Mouse (Mus musculus): ENCODE measurements around the gene Hnrnpa1. TPM values are rescaled to one million over a fixed set of nuclear protein-coding genes. Genes with fewer than 3 reads are reported as not detected.
"Not testable (repeated sequence)": the region's sequence is repeated elsewhere in the genome, so short reads cannot be mapped to it uniquely, and the experiment has no call there.

The Hnrnpa1 gene
- polyA plus RNA-seq, 1 experiment from 2014 or later = 635 TPM

GRCm38 (mm10) chr15:103237295-103237694 is 2.9 kb upstream of the Hnrnpa1 start:
- Histone ChIP-seq H3K27me3 (ENCODE audit: control insufficient read depth, insufficient read depth, low read length) (no peaks in the 10 kb centered on the region), H3K4me2 (ENCODE audit: low read depth, low read length) (no peak overlapping the region), H3K4me3 (ENCODE audit: low read depth, low read length) (no peak overlapping the region), H3K4me1 (ENCODE audit: control insufficient read depth, insufficient read depth, low read length) (peaks cover 15% of the 10 kb centered on the region), H3K36me3 (ENCODE audit: control insufficient read depth, insufficient read depth, low read length) (peaks cover 4% of the 10 kb centered on the region; the same call in 1 of the 2 replicates), H3K9me3 (ENCODE audit: control insufficient read depth, low read length) (no peaks in the 10 kb centered on the region), H3K27ac (ENCODE audit: low read depth, low read length) (no peak overlapping the region), H3K9ac (replicated peaks; ENCODE audit: low read depth, low read length) (no peak overlapping the region)
- ATAC-seq (ENCODE audit: low read depth) = no peak
- WGBS = 98% methylated on average over 7 of the region's 7 CpGs

GRCm38 (mm10) chr15:103239130-103239684 is 1.0 kb upstream of the Hnrnpa1 start:
- Histone ChIP-seq H3K9ac (replicated peaks; ENCODE audit: low read depth, low read length) (peak overlapping the region; percentile 63), H3K27me3 (ENCODE audit: control insufficient read depth, insufficient read depth, low read length) (no peaks in the 10 kb centered on the region), H3K4me2 (ENCODE audit: low read depth, low read length) (peak overlapping the region; percentile 53), H3K4me3 (ENCODE audit: low read depth, low read length) (peak overlapping the region; percentile 67), H3K27ac (ENCODE audit: low read depth, low read length) (peak overlapping the region; percentile 95), H3K36me3 (ENCODE audit: control insufficient read depth, insufficient read depth, low read length) (peaks cover 21% of the 10 kb centered on the region), H3K9me3 (ENCODE audit: control insufficient read depth, low read length) (no peaks in the 10 kb centered on the region), H3K4me1 (ENCODE audit: control insufficient read depth, insufficient read depth, low read length) (peaks cover 28% of the 10 kb centered on the region)
- under 1% methylated on average over 26 of the region's 26 CpGs for WGBS
- peak; percentile 85 for ATAC-seq (ENCODE audit: low read depth)

GRCm38 (mm10) chr15:103239685-103240159 is 510 bp upstream of the Hnrnpa1 start, which contains the start of gene Cbx5:
TSS of gene Cbx5 (minus strand) at chr15:103239816.
- H3K4me3 ChIP-seq (ENCODE audit: low read depth, low read length) = peak within 1 kb of the TSS; percentile 67
- 0% methylated on average over 39 of the region's 39 CpGs for WGBS

GRCm38 (mm10) chr15:103241071-103242018 is 1.1 kb downstream of the Hnrnpa1 start:
- Histone ChIP-seq H3K36me3 (ENCODE audit: control insufficient read depth, insufficient read depth, low read length) (peaks cover 35% of the 10 kb centered on the region), H3K4me3 (ENCODE audit: low read depth, low read length) (peak overlapping the region; percentile 67), H3K9ac (replicated peaks; ENCODE audit: low read depth, low read length) (peak overlapping the region; percentile 78), H3K27ac (ENCODE audit: low read depth, low read length) (peak overlapping the region; percentile 95), H3K4me1 (ENCODE audit: control insufficient read depth, insufficient read depth, low read length) (peaks cover 31% of the 10 kb centered on the region), H3K4me2 (ENCODE audit: low read depth, low read length) (peak overlapping the region; percentile 69)
- ATAC-seq (ENCODE audit: low read depth); H3K27me3 ChIP-seq (ENCODE audit: control insufficient read depth, insufficient read depth, low read length); H3K9me3 ChIP-seq (ENCODE audit: control insufficient read depth, low read length): not testable (repeated sequence)
- 9% methylated on average over 11 of the region's 12 CpGs for WGBS

More at GRCm38 (mm10) chr15:103239685-103240159, 510 bp upstream of the Hnrnpa1 start, which contains the start of gene Cbx5:
- Histone ChIP-seq H3K9ac (replicated peaks; ENCODE audit: low read depth, low read length) (peak within 1 kb of the TSS; percentile 78), H3K27ac (ENCODE audit: low read depth, low read length) (peak within 1 kb of the TSS; percentile 95), H3K4me2 (ENCODE audit: low read depth, low read length) (peak within 1 kb of the TSS; percentile 69), H3K27me3 (ENCODE audit: control insufficient read depth, insufficient read depth, low read length) (no peaks in the 10 kb centered on the region), H3K4me1 (ENCODE audit: control insufficient read depth, insufficient read depth, low read length) (peaks cover 28% of the 10 kb centered on the region), H3K36me3 (ENCODE audit: control insufficient read depth, insufficient read depth, low read length) (peaks cover 21% of the 10 kb centered on the region), H3K9me3 (ENCODE audit: control insufficient read depth, low read length) (no peaks in the 10 kb centered on the region)
- ATAC-seq (ENCODE audit: low read depth) = peak; percentile 94

- H3K27me3 ChIP-seq (ENCODE audit: control insufficient read depth, insufficient read depth, low read length) = no peaks in the 10 kb centered on the region
- 0 out of 2 replicates have a peak overlapping the region, but pooled peaks have one; percentile 11 for H3K9ac ChIP-seq (replicated peaks; ENCODE audit: low read depth, low read length)
- H3K4me3 ChIP-seq (ENCODE audit: low read depth, low read length) = peak overlapping the region; percentile 12; the same call in 1 of the 2 replicates
- no peak for ATAC-seq (ENCODE audit: low read depth)
- H3K4me1 ChIP-seq (ENCODE audit: control insufficient read depth, insufficient read depth, low read length) = peaks cover 31% of the 10 kb centered on the region
- H3K9me3 ChIP-seq (ENCODE audit: control insufficient read depth, low read length) = no peaks in the 10 kb centered on the region
- H3K4me2 ChIP-seq (ENCODE audit: low read depth, low read length) = peak overlapping the region; percentile 69
- no peak overlapping the region for H3K27ac ChIP-seq (ENCODE audit: low read depth, low read length)
- H3K36me3 ChIP-seq (ENCODE audit: control insufficient read depth, insufficient read depth, low read length) = peaks cover 51% of the 10 kb centered on the region
- WGBS = 70% methylated on average over 8 of the region's 8 CpGs
Measured at GRCm38 (mm10) chr15:103242885-103243284, 2.7 kb downstream of the Hnrnpa1 start.

GRCm38 (mm10) chr15:103245616-103246015 is 5.4 kb downstream of the Hnrnpa1 start:
- Histone ChIP-seq H3K27me3 (ENCODE audit: control insufficient read depth, insufficient read depth, low read length) (no peaks in the 10 kb centered on the region), H3K9me3 (ENCODE audit: control insufficient read depth, low read length) (no peaks in the 10 kb centered on the region), H3K27ac (ENCODE audit: low read depth, low read length) (no peak overlapping the region), H3K4me2 (ENCODE audit: low read depth, low read length) (no peak overlapping the region), H3K4me3 (ENCODE audit: low read depth, low read length) (no peak overlapping the region), H3K9ac (replicated peaks; ENCODE audit: low read depth, low read length) (no peak overlapping the region), H3K36me3 (ENCODE audit: control insufficient read depth, insufficient read depth, low read length) (peaks cover 62% of the 10 kb centered on the region), H3K4me1 (ENCODE audit: control insufficient read depth, insufficient read depth, low read length) (peaks cover 24% of the 10 kb centered on the region)
- 86% methylated on average over 6 of the region's 6 CpGs for WGBS
- ATAC-seq (ENCODE audit: low read depth) = no peak

- no peak for ATAC-seq (ENCODE audit: low read depth)
- whole genome bisulfite sequencing = 92% methylated on average over 9 of the region's 9 CpGs
- H3K4me1 ChIP-seq (ENCODE audit: control insufficient read depth, insufficient read depth, low read length) = peaks cover 16% of the 10 kb centered on the region
- H3K4me3 ChIP-seq (ENCODE audit: low read depth, low read length) = no peak overlapping the region
- no peak overlapping the region for H3K4me2 ChIP-seq (ENCODE audit: low read depth, low read length)
- H3K27me3 ChIP-seq (ENCODE audit: control insufficient read depth, insufficient read depth, low read length) = no peaks in the 10 kb centered on the region
- H3K27ac ChIP-seq (ENCODE audit: low read depth, low read length) = no peak overlapping the region
- H3K9ac ChIP-seq (replicated peaks; ENCODE audit: low read depth, low read length) = no peak overlapping the region
- H3K9me3 ChIP-seq (ENCODE audit: control insufficient read depth, low read length) = no peaks in the 10 kb centered on the region
- peaks cover 59% of the 10 kb centered on the region for H3K36me3 ChIP-seq (ENCODE audit: control insufficient read depth, insufficient read depth, low read length)
Measured at GRCm38 (mm10) chr15:103247078-103247781, 7.0 kb downstream of the Hnrnpa1 start.

GRCm38 (mm10) chr15:103247782-103248400 is 7.7 kb downstream of the Hnrnpa1 start:
- no peak overlapping the region for H3K4me3 ChIP-seq (ENCODE audit: low read depth, low read length)
- peaks cover 10% of the 10 kb centered on the region for H3K4me1 ChIP-seq (ENCODE audit: control insufficient read depth, insufficient read depth, low read length)
- H3K4me2 ChIP-seq (ENCODE audit: low read depth, low read length) = no peak overlapping the region
- H3K9me3 ChIP-seq (ENCODE audit: control insufficient read depth, low read length) = no peaks in the 10 kb centered on the region
- H3K9ac ChIP-seq (replicated peaks; ENCODE audit: low read depth, low read length) = no peak overlapping the region
- peaks cover 52% of the 10 kb centered on the region for H3K36me3 ChIP-seq (ENCODE audit: control insufficient read depth, insufficient read depth, low read length)
- H3K27me3 ChIP-seq (ENCODE audit: control insufficient read depth, insufficient read depth, low read length) = no peaks in the 10 kb centered on the region
- no peak for ATAC-seq (ENCODE audit: low read depth)
- no peak overlapping the region for H3K27ac ChIP-seq (ENCODE audit: low read depth, low read length)
